In the genomic region with DNA sequence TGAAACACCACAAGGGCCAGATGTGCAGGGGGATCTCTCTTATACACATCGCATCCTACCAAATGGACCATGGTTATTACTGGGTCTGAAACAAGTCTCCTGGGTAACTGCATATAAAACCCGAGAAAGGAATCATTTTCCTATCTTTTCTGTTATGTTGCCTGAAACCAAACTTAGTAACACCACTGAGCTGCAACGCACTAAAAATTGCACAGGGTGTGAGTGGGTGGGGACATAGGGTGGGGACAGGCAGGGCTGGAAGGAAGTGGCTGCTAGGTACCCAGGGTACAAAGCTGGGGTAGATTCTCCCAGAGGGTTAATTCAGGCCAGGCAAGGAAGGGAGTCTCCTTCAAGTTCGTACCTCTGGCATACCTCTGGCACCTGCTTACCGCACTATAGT, we compare ENCODE assay signal across 14 mouse cellular contexts. TPM values are rescaled to one million over a fixed set of nuclear protein-coding genes. Genes with fewer than 3 reads are reported as not detected.
DNase-seq lines count a peak whose midpoint lies in the region; ATAC-seq and TF ChIP-seq lines count a peak whose summit lies in the region.
"Had no signal": no experiment of that assay in that cellular context is flagged by ENCODE, and none has a peak within 500 bp of the region (broad histone marks: within the 10 kb centered on the region; RNA-seq: fewer than 3 reads in every experiment).

No protein-coding gene starts in this region.

- H3K27ac ChIP-seq in heart, embryonic 11.5 days (ENCODE audit: low read depth, low read length), result peak overlapping the region; percentile 75; the same call in 1 of the 2 replicates
- H3K27ac ChIP-seq in lung, embryonic 14.5 days (ENCODE audit: low read depth), result peak overlapping the region; percentile 88
- peak overlapping the region; percentile 71 for H3K27ac ChIP-seq in MEL (ENCODE audit: control insufficient read depth, low read depth, low read length)
- H3K27ac ChIP-seq in olfactory bulb, adult 2 months (ENCODE audit: insufficient read depth, low read depth, low read length), result 0 out of 2 replicates have a peak overlapping the region, but pooled peaks have one; percentile 32
- H3K27ac ChIP-seq: heart, adult 2 months had no signal

- no peak for ATAC-seq in heart, embryonic 11.5 days (replicated peaks; ENCODE audit: insufficient number of reproducible peaks, low FRiP score, low TSS enrichment)
- ATAC-seq in lung, embryonic 14.5 days (ENCODE audit: insufficient read depth), result no peak
- ATAC-seq: forebrain, postnatal 0 days had no signal

- H3K79me2 ChIP-seq in MEL (ENCODE audit: control insufficient read depth, insufficient read depth, low read length, poor library complexity), result peaks cover 47% of the 10 kb centered on the region

- H3K4me2 ChIP-seq in heart, embryonic 11.5 days, result no peak overlapping the region; the same call in 1 of the 2 replicates
- H3K4me2 ChIP-seq in lung, embryonic 14.5 days, result no peak overlapping the region; the same call in 1 of the 2 replicates
- H3K4me2 ChIP-seq: embryonic facial prominence, embryonic 12.5 days had no signal

- WGBS in heart, embryonic 11.5 days (ENCODE audit: insufficient replicate concordance), result 78% methylated on average over 5 of the region's 5 CpGs
- WGBS in lung, embryonic 14.5 days, result 79% methylated on average over 5 of the region's 5 CpGs
- 47% methylated on average over 5 of the region's 5 CpGs for WGBS in olfactory bulb, adult 2 months

- TF ChIP-seq RAD21 in MEL (IDR thresholded peaks at IDR 0.05; ENCODE audit: low read depth, low read length), result no peak

- intact Hi-C loops in heart, postnatal 14 days (cut with DNase I), result no loop called here

- no peak for TF ChIP-seq EP300 in MEL (IDR thresholded peaks at IDR 0.05; ENCODE audit: low read depth in 1 of 2, low read length in 2 of 2)

- H3K4me1 ChIP-seq in heart, embryonic 11.5 days (ENCODE audit: control insufficient read depth, insufficient read depth, low read length), result peaks cover 42% of the 10 kb centered on the region
- peaks cover 25% of the 10 kb centered on the region for H3K4me1 ChIP-seq in lung, embryonic 14.5 days (ENCODE audit: insufficient read depth)
- H3K4me1 ChIP-seq in MEL (ENCODE audit: control insufficient read depth in 1 of 2, insufficient read depth in 2 of 2, low read length in 2 of 2), result peaks cover 18 to 38% of the 10 kb centered on the region in 2 experiments
- H3K4me1 ChIP-seq in olfactory bulb, adult 2 months (ENCODE audit: control insufficient read depth, insufficient read depth, low read length), result peaks cover 22% of the 10 kb centered on the region

- TF ChIP-seq CTCF in lung, embryonic 14.5 days (IDR thresholded peaks at IDR 0.05; ENCODE audit: low read depth), result no peak
- no peak for TF ChIP-seq CTCF in MEL (IDR thresholded peaks at IDR 0.05 in 2 of 3, conservative IDR thresholded peaks at IDR 0.05 in 1 of 3; ENCODE audit: control insufficient read depth in 1 of 3, insufficient read depth in 1 of 3, low read depth in 2 of 3, low read length in 3 of 3, poor library complexity in 1 of 3, severe bottlenecking in 1 of 3)
- no peak for TF ChIP-seq CTCF in olfactory bulb, adult 2 months (IDR thresholded peaks at IDR 0.05; ENCODE audit: insufficient read depth, low read depth, low read length)

- no peaks in the 10 kb centered on the region for H3K36me3 ChIP-seq in heart, embryonic 11.5 days (ENCODE audit: control insufficient read depth, insufficient read depth, low read length)
- H3K36me3 ChIP-seq in lung, embryonic 14.5 days (ENCODE audit: insufficient read depth), result peaks cover 20% of the 10 kb centered on the region
- H3K36me3 ChIP-seq in MEL (ENCODE audit: control insufficient read depth in 1 of 2, insufficient read depth in 2 of 2, low read length in 2 of 2), result peaks cover 7 to 46% of the 10 kb centered on the region in 2 experiments
- H3K36me3 ChIP-seq: embryonic facial prominence, embryonic 12.5 days had no signal

- no peak overlapping the region for H3K4me3 ChIP-seq in heart, embryonic 11.5 days (ENCODE audit: low read depth, low read length)
- no peak overlapping the region for H3K4me3 ChIP-seq in lung, embryonic 14.5 days (ENCODE audit: low read depth, low read length)
- H3K4me3 ChIP-seq in MEL (ENCODE audit: control insufficient read depth in 1 of 2, insufficient read depth in 1 of 2, low read depth in 2 of 2, low read length in 2 of 2), result peak overlapping the region in 1 of 2 experiments; percentile 3; a peak in 1 of 4 replicates
- no peak overlapping the region for H3K4me3 ChIP-seq in olfactory bulb, adult 2 months (ENCODE audit: insufficient read depth, low read depth, low read length)
- H3K4me3 ChIP-seq: embryonic facial prominence, embryonic 12.5 days; heart, adult 2 months had no signal

- no peak for DNase-seq in heart, postnatal 14 days
- no peak for DNase-seq in lung, embryonic 14.5 days
- no peak for DNase-seq in lung, adult 18-20 months
- peak; percentile 33 for DNase-seq in MEL (ENCODE audit: low read depth, low spot score)
- no peak for DNase-seq in retina, postnatal 1 day
- DNase-seq in thymus, postnatal 14 days, result no peak
- DNase-seq: cerebellum, adult 2 months; forebrain, postnatal 0 days; heart, adult 2 months; kidney, postnatal 36 days had no signal

- H3K9me3 ChIP-seq in heart, embryonic 11.5 days (replicated peaks; ENCODE audit: control insufficient read depth, low read length), result no peaks in the 10 kb centered on the region
- H3K9me3 ChIP-seq in lung, embryonic 14.5 days (ENCODE audit: low read depth, low read length), result no peaks in the 10 kb centered on the region
- no peaks in the 10 kb centered on the region for H3K9me3 ChIP-seq in MEL (replicated peaks; ENCODE audit: insufficient read depth, low read length)
- H3K9me3 ChIP-seq: embryonic facial prominence, embryonic 12.5 days had no signal

- no peaks in the 10 kb centered on the region for H3K27me3 ChIP-seq in heart, embryonic 11.5 days (ENCODE audit: control insufficient read depth, insufficient read depth, low read length)
- H3K27me3 ChIP-seq in lung, embryonic 14.5 days (ENCODE audit: insufficient read depth, low read length), result no peaks in the 10 kb centered on the region
- H3K27me3 ChIP-seq in MEL (ENCODE audit: control insufficient read depth in 1 of 2, insufficient read depth in 2 of 2, low read length in 2 of 2), result no peaks in the 10 kb centered on the region
- H3K27me3 ChIP-seq: embryonic facial prominence, embryonic 12.5 days had no signal

- no peak for TF ChIP-seq POLR2A in MEL (IDR thresholded peaks at IDR 0.05; ENCODE audit: control insufficient read depth in 1 of 2, insufficient read depth in 1 of 2, low read depth in 1 of 2, low read length in 2 of 2, poor library complexity in 1 of 2)
- no peak for TF ChIP-seq POLR2A in olfactory bulb, adult 2 months (IDR thresholded peaks at IDR 0.05; ENCODE audit: insufficient read depth, low read depth, low read length)

- H3K9ac ChIP-seq in heart, embryonic 11.5 days (ENCODE audit: low read depth, low read length), result no peak overlapping the region
- no peak overlapping the region for H3K9ac ChIP-seq in lung, embryonic 14.5 days
- peak overlapping the region; percentile 31 for H3K9ac ChIP-seq in MEL (ENCODE audit: control insufficient read depth, low read depth, low read length, poor library complexity, severe bottlenecking)
- H3K9ac ChIP-seq: embryonic facial prominence, embryonic 12.5 days; forebrain, postnatal 0 days had no signal

TF ChIP-seq in MEL, 35 proteins besides CTCF, POLR2A, EP300 and RAD21 (continues in another document):
- TF ChIP-seq MEF2A (IDR thresholded peaks at IDR 0.05; ENCODE audit: extremely low read depth, insufficient replicate concordance, low read depth, low read length, poor library complexity, severe bottlenecking) (0 out of 2 replicates have a peak, but pooled peaks have one; percentile 37), ZNF384 (IDR thresholded peaks at IDR 0.05; ENCODE audit: low read depth, low read length) (no peak), GABPA (IDR thresholded peaks at IDR 0.05; ENCODE audit: low read depth, low read length) (no peak)

RNA-seq across cellular contexts. Expression of a gene that starts 6.9 kb away (rescaled TPM):
- polyA plus RNA-seq in heart, embryonic 11.5 days (2014; fragmentation: Nextera tagmentation; extraction: Ambion mirVana), result 13.5 and 15.5 TPM in 2 replicates
- 10 to 100 TPM; 10.9 to 11.9 TPM for total RNA-seq in heart, postnatal 14 days (2021)
- polyA plus RNA-seq in lung, embryonic 14.5 days (2014; fragmentation: Nextera tagmentation; extraction: Ambion mirVana), result 21.4 and 23.2 TPM in 2 replicates
- total RNA-seq in MEL (2012; rRNA removed), result 19.3 and 25.2 TPM in 2 replicates
- polyA plus RNA-seq in MEL (2012; ENCODE audit: insufficient read depth in 1 of 2, insufficient read length in 2 of 2, low read depth in 1 of 2, low replicate concordance in 2 of 2, missing spikeins in 1 of 2), result 10 to 100 TPM in 1 of 2 experiments, not detected in 1; 56.6 TPM
- not detected in 2 replicates for polyA plus RNA-seq in olfactory bulb, adult 2 months (2012; ENCODE audit: insufficient read depth, insufficient read length, low replicate concordance, missing spikeins)

RNA-seq across cellular contexts. Expression of a gene that starts 10.3 kb away (rescaled TPM):
- polyA plus RNA-seq in heart, embryonic 11.5 days (2014; fragmentation: Nextera tagmentation; extraction: Ambion mirVana), result 19.4 and 22.2 TPM in 2 replicates
- 10 to 100 TPM; 12.7 to 12.9 TPM for total RNA-seq in heart, postnatal 14 days (2021)
- 23.2 and 27.1 TPM in 2 replicates for polyA plus RNA-seq in lung, embryonic 14.5 days (2014; fragmentation: Nextera tagmentation; extraction: Ambion mirVana)
- total RNA-seq in MEL (2012; rRNA removed), result 5.9 and 6.4 TPM in 2 replicates
- polyA plus RNA-seq in MEL (2012; ENCODE audit: insufficient read depth in 1 of 2, insufficient read length in 2 of 2, low read depth in 1 of 2, low replicate concordance in 2 of 2, missing spikeins in 1 of 2), result 1 to 10 TPM in 1 of 2 experiments, not detected in 1; 8.7 TPM
- not detected in 2 replicates for polyA plus RNA-seq in olfactory bulb, adult 2 months (2012; ENCODE audit: insufficient read depth, insufficient read length, low replicate concordance, missing spikeins)

RNA-seq across cellular contexts. Expression of a gene that starts 38.6 kb away (rescaled TPM):
- 0.19 and 0.27 TPM in 2 replicates for polyA plus RNA-seq in heart, embryonic 11.5 days (2014; fragmentation: Nextera tagmentation; extraction: Ambion mirVana)
- 1 to 10 TPM; 3.0 to 3.3 TPM for total RNA-seq in heart, postnatal 14 days (2021)
- not detected in 2 replicates for polyA plus RNA-seq in lung, embryonic 14.5 days (2014; fragmentation: Nextera tagmentation; extraction: Ambion mirVana)
- total RNA-seq in MEL (2012; rRNA removed), result 0.15 TPM in 1 of 2 replicates, not detected in the other
- polyA plus RNA-seq in MEL (2012; ENCODE audit: insufficient read depth in 1 of 2, insufficient read length in 2 of 2, low read depth in 1 of 2, low replicate concordance in 2 of 2, missing spikeins in 1 of 2), result under 1 TPM in 1 of 2 experiments, not detected in 1; 0.17 TPM
- polyA plus RNA-seq in olfactory bulb, adult 2 months (2012; ENCODE audit: insufficient read depth, insufficient read length, low replicate concordance, missing spikeins), result not detected in 2 replicates
- total RNA-seq: megakaryocyte progenitor cell, adult 5-6 weeks had no signal

RNA-seq across cellular contexts. Expression of a gene that starts 38.6 kb away (rescaled TPM):
- polyA plus RNA-seq in heart, embryonic 11.5 days (2014; fragmentation: Nextera tagmentation; extraction: Ambion mirVana), result 5.5 and 6.2 TPM in 2 replicates
- total RNA-seq in heart, postnatal 14 days (2021), result 10 to 100 TPM; 44.0 to 44.6 TPM
- polyA plus RNA-seq in lung, embryonic 14.5 days (2014; fragmentation: Nextera tagmentation; extraction: Ambion mirVana), result 56.9 and 60.2 TPM in 2 replicates
- total RNA-seq in MEL (2012; rRNA removed), result not detected in 2 replicates
- not detected for polyA plus RNA-seq in MEL (2012; ENCODE audit: insufficient read depth in 1 of 2, insufficient read length in 2 of 2, low read depth in 1 of 2, low replicate concordance in 2 of 2, missing spikeins in 1 of 2)
- not detected in 2 replicates for polyA plus RNA-seq in olfactory bulb, adult 2 months (2012; ENCODE audit: insufficient read depth, insufficient read length, low replicate concordance, missing spikeins)
- total RNA-seq: megakaryocyte progenitor cell, adult 5-6 weeks had no signal

Comparison
In these comparisons a context has a peak if more than half of its experiments do, and no peak if none do; other contexts are left out.
1. H3K27ac ChIP-seq: peak in every context shown above with its lines; median percentile 88 in lung, embryonic 14.5 days; 75 in heart, embryonic 11.5 days; 71 in MEL; 32 in olfactory bulb, adult 2 months.